Mouse (Mus musculus): ENCODE measurements at regions not wholly inside any gene's neighbourhood (a gene's known extent, or its start where the extent isn't known, plus 50 kb on each side); places are given as distances from the start of the nearest gene placed in this dataset.

DNA sequence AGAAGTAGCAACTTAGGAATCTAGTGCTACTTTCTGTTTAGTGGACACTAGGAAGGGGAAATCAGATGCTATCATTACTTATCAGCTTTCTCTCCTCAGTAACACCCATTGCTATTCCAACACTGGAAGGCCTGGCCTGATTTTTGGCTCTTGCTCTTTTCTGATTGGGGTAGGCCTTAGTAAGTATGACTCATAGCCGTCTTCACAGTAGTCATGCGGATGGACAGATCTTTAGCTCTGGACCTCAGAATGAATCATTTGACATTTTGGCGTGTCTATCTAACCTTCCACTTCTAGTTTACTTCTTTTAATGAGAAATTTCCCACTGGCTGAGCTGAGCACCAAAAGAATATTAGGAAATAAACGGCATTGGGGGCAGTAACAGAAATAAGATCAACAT, 71.4 kb upstream of the Esx1 start:
- Histone ChIP-seq H3K79me2 (ENCODE audit: control insufficient read depth, insufficient read depth, low read length, poor library complexity) (no peaks in the 10 kb centered on the region), H3K9ac (ENCODE audit: control insufficient read depth, low read depth, low read length, poor library complexity, severe bottlenecking) (no peak overlapping the region), H3K9me3 (replicated peaks; ENCODE audit: insufficient read depth, low read length) (no peaks in the 10 kb centered on the region), H3K27ac (ENCODE audit: control insufficient read depth, low read depth, low read length) (no peak overlapping the region), H3K27me3 (ENCODE audit: control insufficient read depth in 1 of 2, insufficient read depth in 2 of 2, low read length in 2 of 2) (no peaks in the 10 kb centered on the region), H3K4me1 (ENCODE audit: control insufficient read depth in 1 of 2, insufficient read depth in 2 of 2, low read length in 2 of 2) (no peaks in the 10 kb centered on the region), H3K4me3 (ENCODE audit: control insufficient read depth in 1 of 2, insufficient read depth in 1 of 2, low read depth in 2 of 2, low read length in 2 of 2) (no peak overlapping the region), H3K36me3 (ENCODE audit: control insufficient read depth in 1 of 2, insufficient read depth in 2 of 2, low read length in 2 of 2) (no peaks in the 10 kb centered on the region)
- DNase-seq (ENCODE audit: low read depth, low spot score): no peak
- TF ChIP-seq RAD21 (IDR thresholded peaks at IDR 0.05; ENCODE audit: low read depth, low read length): no peak
- no peak for TF ChIP-seq SIN3A (IDR thresholded peaks at IDR 0.05; ENCODE audit: low read length)
- no peak for TF ChIP-seq POLR2AphosphoS2 (IDR thresholded peaks at IDR 0.05; ENCODE audit: low read length)
- no peak for TF ChIP-seq CHD2 (IDR thresholded peaks at IDR 0.05; ENCODE audit: low read length)
- TF ChIP-seq ZKSCAN1 (IDR thresholded peaks at IDR 0.05; ENCODE audit: low read depth, low read length): no peak
- no peak for TF ChIP-seq USF2 (IDR thresholded peaks at IDR 0.05; ENCODE audit: borderline replicate concordance in 1 of 2, insufficient read depth in 1 of 2, low read depth in 1 of 2, low read length in 2 of 2)
- TF ChIP-seq KAT2A (conservative IDR thresholded peaks at IDR 0.05; ENCODE audit: low read depth, low read length): no peak
- no peak for TF ChIP-seq EP300 (IDR thresholded peaks at IDR 0.05; ENCODE audit: low read depth in 1 of 2, low read length in 2 of 2)
- TF ChIP-seq GABPA (IDR thresholded peaks at IDR 0.05; ENCODE audit: low read depth, low read length): no peak
- TF ChIP-seq E2F4 (IDR thresholded peaks at IDR 0.05; ENCODE audit: borderline replicate concordance, low read depth, low read length): no peak
- TF ChIP-seq JUND (IDR thresholded peaks at IDR 0.05; ENCODE audit: low read depth, low read length): no peak
- TF ChIP-seq MEF2A (IDR thresholded peaks at IDR 0.05; ENCODE audit: extremely low read depth, insufficient replicate concordance, low read depth, low read length, poor library complexity, severe bottlenecking): no peak
- no peak for TF ChIP-seq POLR2AphosphoS5 (IDR thresholded peaks at IDR 0.05; ENCODE audit: borderline replicate concordance, low read depth, low read length)
- TF ChIP-seq NELFE (IDR thresholded peaks at IDR 0.05; ENCODE audit: low read depth, low read length): no peak
- TF ChIP-seq MYC (IDR thresholded peaks at IDR 0.05; ENCODE audit: low read depth, low read length): no peak
- TF ChIP-seq MAFK (IDR thresholded peaks at IDR 0.05; ENCODE audit: borderline replicate concordance, low read depth, low read length): no peak
- no peak for TF ChIP-seq USF1 (IDR thresholded peaks at IDR 0.05; ENCODE audit: low read depth, low read length)

DNA sequence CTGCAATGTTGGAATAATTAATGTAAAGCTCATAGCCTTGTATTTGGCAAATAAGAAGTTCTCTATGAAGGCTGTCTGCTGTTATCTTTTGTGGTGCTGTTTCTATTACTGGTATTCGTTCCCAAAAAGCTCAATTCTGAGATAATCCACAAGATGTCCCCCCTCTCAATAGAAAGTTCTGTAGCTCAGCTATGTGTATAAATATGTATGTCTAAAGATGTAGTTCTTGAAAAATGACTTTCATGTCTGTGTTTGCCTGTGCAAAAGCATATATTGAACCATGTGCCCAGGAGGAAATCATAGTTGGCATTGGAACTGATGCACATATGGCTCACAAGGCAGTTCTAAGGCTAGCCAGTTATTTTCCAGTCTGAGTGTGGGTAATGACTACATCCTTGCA, 68.2 kb upstream of the Esx1 start:
- no peak for DNase-seq (ENCODE audit: low read depth, low spot score)
- no peaks in the 10 kb centered on the region for H3K36me3 ChIP-seq (ENCODE audit: control insufficient read depth in 1 of 2, insufficient read depth in 2 of 2, low read length in 2 of 2)
- H3K4me3 ChIP-seq (ENCODE audit: control insufficient read depth in 1 of 2, insufficient read depth in 1 of 2, low read depth in 2 of 2, low read length in 2 of 2): no peak overlapping the region
- H3K27ac ChIP-seq (ENCODE audit: control insufficient read depth, low read depth, low read length): no peak overlapping the region
- no peaks in the 10 kb centered on the region for H3K27me3 ChIP-seq (ENCODE audit: control insufficient read depth in 1 of 2, insufficient read depth in 2 of 2, low read length in 2 of 2)
- no peaks in the 10 kb centered on the region for H3K79me2 ChIP-seq (ENCODE audit: control insufficient read depth, insufficient read depth, low read length, poor library complexity)
- H3K9me3 ChIP-seq (replicated peaks; ENCODE audit: insufficient read depth, low read length): no peaks in the 10 kb centered on the region
- TF ChIP-seq NRF1 (IDR thresholded peaks at IDR 0.05; ENCODE audit: insufficient read depth, low read depth, low read length, poor library complexity, severe bottlenecking) (no peak), GABPA (IDR thresholded peaks at IDR 0.05; ENCODE audit: low read depth, low read length) (no peak), CTCF (IDR thresholded peaks at IDR 0.05 in 2 of 3, conservative IDR thresholded peaks at IDR 0.05 in 1 of 3; ENCODE audit: control insufficient read depth in 1 of 3, insufficient read depth in 1 of 3, low read depth in 2 of 3, low read length in 3 of 3, poor library complexity in 1 of 3, severe bottlenecking in 1 of 3) (peak in 1 of 3 experiments; percentile 16; a peak in 1 of 6 replicates), UBTF (IDR thresholded peaks at IDR 0.05; ENCODE audit: borderline replicate concordance, insufficient read depth, low read depth, low read length) (no peak), POLR2AphosphoS5 (IDR thresholded peaks at IDR 0.05; ENCODE audit: borderline replicate concordance, low read depth, low read length) (no peak), RAD21 (IDR thresholded peaks at IDR 0.05; ENCODE audit: low read depth, low read length) (peak; percentile 27)
- H3K9ac ChIP-seq (ENCODE audit: control insufficient read depth, low read depth, low read length, poor library complexity, severe bottlenecking): no peak overlapping the region
- H3K4me1 ChIP-seq (ENCODE audit: control insufficient read depth in 1 of 2, insufficient read depth in 2 of 2, low read length in 2 of 2): no peaks in the 10 kb centered on the region

All from MEL (cell line).